Mouse (Mus musculus): Measurements from ENCODE around the gene Kcnq4.

DNA sequence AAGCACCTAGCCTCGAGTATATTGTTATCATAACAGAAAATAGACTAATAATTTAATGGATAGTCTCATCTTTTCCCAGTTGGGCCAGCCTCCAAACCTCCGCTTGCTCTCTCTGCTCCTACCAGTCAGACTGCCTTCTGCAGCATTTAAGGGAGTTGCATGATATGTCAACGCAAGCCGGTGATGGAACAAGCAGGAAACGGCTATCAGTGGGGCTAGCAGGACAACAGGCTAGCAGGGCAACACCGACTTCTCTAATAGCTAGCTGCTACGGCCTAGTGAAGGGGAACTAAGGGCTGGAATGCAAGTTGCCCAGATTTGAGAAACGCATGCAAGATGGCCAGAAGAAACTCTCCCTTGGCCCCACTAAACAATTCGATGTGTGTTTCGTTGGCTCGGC lies 20.6 kb downstream of the Kcnq4 start:
- TF ChIP-seq EP300 (IDR thresholded peaks at IDR 0.05): no peak
- no peak for TF ChIP-seq CTCF (IDR thresholded peaks at IDR 0.05)
